Mouse (Mus musculus) ES-CJ7 (cell line): ENCODE measurements around the gene Vldlr.

ENCODE experiments used
- DNase-seq: peaks from one replicate; pipeline ENCODE4 v3.0.0; 2011; ENCODE audit warnings: low read depth, low spot score

Gene Vldlr

DNA sequence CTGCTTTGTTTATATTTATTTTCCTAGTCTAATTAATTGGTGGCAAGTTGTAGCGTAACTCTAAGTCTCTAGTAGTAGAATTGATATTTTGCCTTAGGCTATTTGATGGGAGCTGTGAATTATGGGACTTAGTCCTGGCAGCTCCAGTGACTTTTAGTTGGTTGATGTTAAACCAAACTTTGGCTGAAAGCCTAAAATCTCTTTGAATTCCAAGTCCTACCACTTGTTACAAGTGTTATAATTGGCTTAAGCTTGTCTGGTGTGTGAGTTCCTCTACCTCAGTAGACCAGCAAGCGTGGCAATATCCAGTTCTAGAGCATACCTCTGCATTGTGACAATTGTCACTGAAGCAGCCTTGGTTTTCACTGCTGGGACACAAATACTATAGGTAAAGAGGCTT, 17.1 kb downstream of the Vldlr start:
- DNase-seq = no peak

DNA sequence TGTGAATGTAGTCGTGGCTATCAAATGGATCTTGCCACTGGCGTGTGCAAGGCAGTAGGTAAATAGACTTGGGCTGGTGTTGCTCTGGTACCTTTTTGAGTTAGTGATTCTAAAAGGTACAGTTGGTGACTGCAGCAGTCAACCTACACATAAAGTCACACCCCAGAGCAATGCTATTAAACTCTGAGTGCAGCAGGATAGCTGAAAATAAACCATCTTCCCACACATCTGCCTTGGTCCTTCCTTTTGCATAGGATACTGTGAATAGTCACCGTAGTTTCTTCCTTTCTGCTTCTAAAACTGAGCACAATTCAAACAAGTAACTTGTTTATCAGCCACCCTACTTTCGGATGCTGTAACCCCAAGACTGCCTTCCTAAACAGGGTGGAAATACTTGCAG, 23.6 kb downstream of the Vldlr start:
- no peak for DNase-seq

DNA sequence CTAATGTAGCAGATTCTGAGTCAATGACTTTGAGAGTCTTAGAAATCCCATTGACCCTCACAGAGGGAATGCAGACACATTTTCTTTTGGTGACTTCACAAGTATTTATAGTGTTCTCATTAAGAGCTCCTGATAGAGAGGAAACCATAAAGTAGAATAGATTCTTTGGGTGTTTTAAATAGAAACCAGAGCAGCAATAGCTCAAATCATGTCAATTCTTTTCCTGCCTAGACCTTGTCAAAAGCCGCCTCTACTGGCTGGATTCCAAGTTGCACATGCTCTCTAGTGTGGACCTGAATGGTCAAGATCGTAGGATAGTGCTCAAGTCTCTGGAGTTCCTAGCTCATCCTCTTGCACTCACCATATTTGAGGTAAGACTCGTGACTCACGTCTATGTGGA, 27.2 kb downstream of the Vldlr start:
- no peak for DNase-seq

DNA sequence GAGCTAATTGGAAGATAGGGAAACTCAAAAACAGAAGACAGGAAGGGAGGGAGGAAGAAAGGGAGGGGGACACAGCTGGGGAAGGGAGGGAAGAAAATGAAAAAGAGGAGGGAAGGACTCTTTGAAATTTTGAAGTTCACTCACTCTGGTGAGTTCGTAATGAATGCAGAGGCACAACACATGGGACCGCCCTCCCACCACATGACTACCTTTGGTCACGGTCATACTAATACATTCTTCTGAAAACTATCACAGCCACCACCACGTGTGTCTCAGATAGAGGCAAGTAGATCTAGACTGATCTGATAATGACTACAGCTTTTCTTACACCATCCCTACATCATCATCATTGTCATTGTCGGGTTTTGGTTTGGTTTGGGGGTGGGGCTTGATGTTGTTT, 38.5 kb downstream of the Vldlr start:
- no peak for DNase-seq

DNA sequence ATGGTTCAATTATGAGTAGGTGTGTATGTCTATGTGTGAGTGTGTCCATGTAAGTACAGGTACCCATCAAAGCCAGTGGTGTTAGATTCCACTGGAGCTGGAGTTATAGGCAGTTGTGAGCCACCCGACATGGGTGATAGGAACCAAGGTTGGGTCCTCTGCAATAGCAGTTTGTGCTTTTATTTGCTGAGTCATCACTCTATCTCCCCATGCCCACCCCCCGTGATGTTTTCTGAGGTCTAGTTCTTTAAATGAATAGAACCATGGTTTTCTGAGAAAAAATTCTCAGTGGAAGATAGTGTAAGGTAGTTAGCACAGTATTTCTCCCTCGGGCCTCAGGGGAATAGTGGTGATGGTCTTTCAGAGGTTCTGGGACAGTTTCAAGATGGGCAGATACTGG, 39.4 kb downstream of the Vldlr start:
- no peak for DNase-seq

DNA sequence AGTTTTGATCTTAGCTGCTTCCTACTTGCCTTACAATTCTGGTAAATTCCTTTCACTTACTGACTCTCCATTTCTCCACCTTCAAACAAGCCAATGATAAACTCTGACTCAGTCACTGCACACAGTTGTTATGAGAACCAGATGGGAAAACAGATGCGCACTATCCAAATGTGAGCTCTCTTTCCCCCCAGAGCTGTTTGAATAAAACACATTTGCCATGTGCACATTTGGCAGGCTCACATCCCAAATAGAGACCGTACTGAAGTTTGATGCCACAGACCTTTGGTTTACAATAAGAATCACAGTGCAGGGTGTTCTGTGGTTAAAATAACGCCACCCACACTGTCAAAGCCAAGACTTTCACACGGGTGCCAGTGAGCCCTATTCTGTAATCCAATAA, 43.8 kb downstream of the Vldlr start:
- no peak for DNase-seq

DNA sequence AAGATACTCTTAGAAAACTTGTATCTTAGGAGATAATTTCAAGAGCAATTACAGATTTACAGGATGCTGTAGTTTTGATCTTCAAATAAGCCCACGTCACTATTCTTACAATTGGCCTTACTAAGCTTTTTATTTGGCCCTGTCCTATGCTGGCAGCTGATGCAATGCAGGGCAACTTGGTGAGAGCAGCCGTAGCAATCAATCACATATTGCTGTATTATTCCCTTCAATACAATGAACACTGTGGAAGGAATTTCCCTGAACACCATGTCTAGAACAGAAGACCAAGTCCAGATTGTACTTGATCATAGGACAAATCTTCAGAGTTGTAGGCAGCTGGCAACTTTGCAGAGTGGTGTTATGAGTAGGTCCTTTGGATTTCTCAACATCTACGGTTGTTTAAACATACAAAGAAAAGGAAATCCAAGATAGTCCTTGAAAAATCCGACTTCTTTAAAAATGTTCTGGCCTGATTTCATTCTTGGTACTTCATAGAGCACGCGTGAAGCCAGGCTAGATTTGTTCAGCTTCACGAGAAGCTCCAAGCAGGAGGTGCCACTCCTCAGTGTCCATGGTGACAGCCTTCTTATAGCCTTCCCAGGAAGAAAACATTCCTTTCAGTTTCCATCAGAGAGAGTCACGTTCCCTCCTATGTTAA, 44.5 kb downstream of the Vldlr start:
- no peak for DNase-seq

DNA sequence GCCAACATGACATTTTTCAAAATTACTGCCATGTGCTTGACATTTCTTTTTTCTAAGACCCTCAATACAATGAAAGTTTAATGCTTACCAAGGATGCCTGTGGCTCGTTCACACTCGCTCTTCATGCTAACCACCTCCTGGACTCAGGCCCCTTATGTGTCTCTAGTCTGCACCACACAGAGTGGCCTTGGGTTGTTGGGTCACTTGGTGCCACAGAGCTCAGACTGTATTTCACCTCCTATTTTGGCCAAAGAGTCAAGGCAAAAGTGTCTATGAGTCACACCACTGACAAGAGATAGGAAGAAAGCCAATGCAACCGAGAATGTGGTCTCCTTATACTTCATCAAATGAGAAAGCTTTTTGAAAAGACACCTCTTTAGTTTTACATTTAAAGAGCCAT, 45.9 kb downstream of the Vldlr start:
- no peak for DNase-seq

DNA sequence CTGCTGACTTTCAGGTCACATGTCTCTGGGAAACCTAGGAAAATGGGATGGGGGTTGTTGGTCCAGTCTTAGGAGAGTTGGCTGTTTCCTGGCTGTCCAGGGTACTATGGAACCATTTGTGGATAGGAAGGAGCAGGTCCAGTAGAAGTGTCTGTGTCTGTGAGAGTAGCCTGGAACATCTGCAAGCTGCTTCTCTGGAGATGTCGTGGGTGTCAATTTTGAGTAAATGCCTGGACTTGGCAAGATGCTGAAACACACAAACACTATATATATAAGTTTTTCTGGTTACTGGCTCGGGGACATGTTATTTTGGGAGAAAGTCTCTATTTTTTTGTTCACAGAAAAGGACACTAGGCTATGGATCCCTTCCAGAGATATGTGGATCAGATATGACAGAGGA, 57.1 kb downstream of the Vldlr start:
- DNase-seq = no peak

DNA sequence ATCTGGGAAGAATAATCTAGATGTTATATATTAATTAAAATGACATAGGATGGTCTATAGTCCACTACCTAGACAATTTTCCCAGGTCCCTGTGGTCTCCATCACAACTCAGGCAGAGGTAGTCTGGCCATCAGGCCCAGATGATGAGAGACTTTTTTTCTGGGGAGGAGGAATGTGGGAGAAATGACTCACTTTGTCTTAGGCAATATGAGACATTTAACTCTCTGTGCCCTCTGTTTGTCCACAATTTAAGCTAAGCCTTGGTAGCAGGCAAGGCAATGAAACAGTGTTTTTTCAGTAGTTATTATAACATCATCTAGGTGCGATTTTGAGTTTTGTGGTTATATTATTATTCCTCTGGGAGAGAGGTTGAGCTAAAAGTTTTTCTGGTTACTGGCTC, 58.1 kb downstream of the Vldlr start:
- DNase-seq = no peak

DNA sequence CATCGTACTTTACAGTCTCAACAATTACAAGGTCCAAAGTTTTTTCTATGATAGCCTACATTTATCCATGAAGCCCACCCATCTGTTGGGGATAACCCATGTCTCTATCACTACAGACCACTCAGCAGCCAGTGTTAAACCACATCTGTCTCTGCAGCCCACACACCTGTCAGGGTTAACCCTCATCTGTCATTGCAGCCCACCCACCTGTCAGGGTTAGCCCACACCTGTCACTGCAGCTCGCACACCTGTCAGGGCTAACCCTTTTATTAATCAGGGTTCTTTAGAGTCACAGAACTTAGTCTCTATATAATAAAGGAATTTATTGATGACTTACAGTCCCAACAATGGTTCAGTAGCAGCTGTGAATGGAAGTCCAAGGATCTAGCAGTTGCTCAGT, 62.9 kb downstream of the Vldlr start:
- DNase-seq = no peak
